Mouse (Mus musculus) heart, adult 11 months (tissue): ENCODE data around the gene Armc5.

Experiments used
- DNase-seq: peaks from one replicate; pipeline ENCODE4 v3.0.0; 2022

Armc5 gene

DNA sequence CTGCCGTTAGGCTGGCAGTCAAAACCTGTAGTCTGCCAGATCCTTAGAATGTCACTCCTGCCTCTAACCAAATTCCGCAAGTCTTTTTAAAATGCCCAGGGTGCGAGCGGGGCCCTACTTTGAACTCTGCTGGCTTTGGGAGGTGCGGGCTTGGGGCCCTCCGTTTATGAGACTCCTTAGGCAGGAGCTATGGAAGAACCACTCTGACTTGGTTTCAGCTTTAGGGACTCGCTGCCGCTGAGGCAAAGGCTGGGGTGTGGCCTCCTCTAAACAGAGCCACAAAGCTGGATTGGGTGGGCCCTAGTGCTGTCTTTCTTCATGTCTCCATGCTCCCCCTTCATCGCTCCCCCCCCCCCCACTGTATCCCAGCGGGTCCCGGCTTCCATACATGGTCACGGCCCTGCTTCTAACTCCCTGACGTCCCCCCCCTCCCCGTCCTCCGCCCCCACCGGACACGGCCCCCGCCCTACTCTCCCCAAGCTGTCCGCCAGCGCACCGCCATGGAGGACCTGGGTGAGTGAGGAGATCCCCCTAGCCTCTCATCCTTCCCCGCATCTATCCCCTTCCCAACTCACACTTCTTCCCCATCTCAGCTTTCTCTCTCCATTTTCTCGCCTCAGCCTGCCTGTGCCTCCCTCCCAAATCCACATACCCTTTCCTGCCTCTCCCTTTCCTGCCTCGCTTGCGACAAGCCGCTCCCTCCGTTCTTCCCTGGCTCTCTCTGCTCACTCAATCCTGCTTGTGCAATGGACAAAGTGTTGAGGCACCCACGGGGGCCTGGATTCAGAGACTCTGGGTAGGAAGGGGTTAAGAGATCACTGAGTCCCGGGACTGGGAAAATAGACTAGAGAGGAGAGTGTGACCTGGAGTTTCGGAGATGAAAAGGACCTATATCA lies 9.6 kb downstream of the Armc5 start, which contains the start of gene Tgfb1i1:
TSS of gene Tgfb1i1 (plus strand) at position 317 of the 896 bp plus-strand sequence.
- peak; percentile 98 for DNase-seq

- DNase-seq = peak; percentile 98
Observed at GRCm38 (mm10) chr7:128247443-128247842, 10.3 kb downstream of the Armc5 start.

DNA sequence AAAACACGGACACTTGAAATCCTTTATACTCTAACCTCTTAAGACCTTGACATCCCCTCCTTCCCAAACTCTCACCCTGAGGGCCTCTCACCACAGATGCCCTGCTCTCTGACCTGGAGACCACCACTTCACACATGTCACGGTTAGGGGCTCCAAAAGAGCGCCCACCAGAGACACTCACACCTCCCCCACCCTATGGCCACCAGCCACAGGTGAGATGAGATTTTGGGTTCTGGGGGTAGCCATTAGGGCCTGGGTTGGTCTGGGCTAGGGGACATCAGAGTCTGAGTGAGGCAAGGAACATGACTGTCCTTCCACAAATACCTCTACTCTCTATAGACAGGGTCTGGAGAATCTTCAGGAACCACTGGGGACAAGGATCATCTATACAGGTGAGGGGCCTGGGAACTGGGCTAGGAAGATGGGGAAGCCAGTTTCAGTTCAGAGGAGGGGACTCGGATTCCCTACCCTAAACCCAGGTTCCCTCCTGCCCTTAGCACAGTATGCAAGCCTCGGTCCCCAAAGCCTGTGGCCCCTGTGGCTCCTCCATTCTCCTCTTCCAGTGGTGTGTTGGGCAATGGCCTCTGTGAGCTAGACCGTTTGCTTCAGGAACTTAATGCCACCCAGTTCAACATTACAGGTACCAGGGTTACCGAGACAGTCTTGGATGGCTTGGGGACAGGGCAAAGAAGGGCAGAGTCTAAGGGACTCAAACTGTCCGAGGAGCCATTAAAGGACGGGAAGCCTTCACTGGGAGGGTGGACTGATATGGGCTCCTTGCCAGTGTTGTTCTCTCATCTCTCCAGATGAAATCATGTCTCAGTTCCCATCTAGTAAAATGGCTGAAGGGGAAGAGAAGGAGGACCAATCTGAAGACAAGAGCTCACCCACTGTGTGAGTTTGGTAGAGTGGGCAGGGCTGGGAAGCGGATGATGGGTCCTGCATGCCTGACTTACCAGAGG lies 11.2 kb downstream of the Armc5 start:
- peak; percentile 92 for DNase-seq

GRCm38 (mm10) chr7:128249998-128250397 lies 12.9 kb downstream of the Armc5 start:
- peak; percentile 73 for DNase-seq

GRCm38 (mm10) chr7:128251946-128252345 lies 14.8 kb downstream of the Armc5 start:
- peak; percentile 87 for DNase-seq

DNA sequence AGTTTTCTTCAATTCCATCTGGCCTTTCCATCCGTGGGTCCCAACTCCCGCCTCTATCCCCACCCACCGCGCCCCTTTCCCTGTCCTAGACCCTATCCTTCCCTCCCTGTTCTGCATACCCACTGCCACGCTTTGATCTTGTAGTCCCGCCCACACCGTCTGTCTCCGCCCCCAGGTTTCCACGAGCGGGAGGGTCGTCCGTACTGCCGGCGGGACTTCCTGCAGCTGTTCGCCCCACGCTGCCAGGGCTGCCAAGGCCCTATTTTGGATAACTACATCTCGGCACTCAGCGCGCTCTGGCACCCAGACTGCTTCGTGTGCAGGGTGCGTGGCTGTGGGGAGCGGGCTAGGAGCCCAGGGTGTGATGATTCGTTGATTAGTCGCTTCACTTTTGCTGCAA lies 15.5 kb downstream of the Armc5 start:
- peak; percentile 82 for DNase-seq

DNA sequence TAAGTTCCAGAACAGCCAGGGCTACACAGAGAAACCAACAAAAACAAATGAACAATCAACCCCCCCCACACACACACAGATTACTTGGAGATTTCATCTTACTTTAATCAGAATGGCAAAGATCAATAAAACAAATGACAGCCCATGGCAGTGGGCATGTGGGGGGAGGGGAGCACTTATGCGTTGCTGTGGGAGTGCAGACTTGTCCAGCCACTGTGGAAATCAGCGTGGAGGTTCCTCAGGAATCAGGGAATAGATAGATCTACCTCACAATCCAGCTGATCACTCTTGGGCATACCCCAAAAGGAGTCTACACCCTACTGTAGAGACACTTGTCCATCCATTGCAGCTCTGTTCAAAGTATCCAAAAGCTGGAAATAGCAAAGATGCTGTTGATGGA lies 17.8 kb downstream of the Armc5 start:
- no peak for DNase-seq

DNA sequence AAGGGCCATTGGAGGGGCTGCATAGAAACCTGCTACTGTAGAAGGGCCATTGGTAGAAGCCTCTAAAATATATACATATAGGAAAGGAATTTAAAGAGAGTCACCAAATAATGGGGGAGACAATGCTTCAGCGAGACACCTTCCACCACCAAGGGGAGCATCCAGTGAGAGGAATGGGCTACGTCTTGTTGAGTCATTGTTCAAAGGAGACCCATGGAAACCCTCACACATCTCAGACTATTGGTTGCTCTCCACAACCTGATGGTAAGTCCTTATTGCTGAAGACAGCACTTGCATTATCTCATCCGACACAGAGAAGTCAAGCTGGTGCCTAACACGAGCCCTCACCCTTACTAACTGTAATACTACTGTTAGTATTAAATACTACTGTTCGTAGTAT lies 18.6 kb downstream of the Armc5 start:
- no peak for DNase-seq

- DNase-seq = no peak
Observed at GRCm38 (mm10) chr7:128256783-128257334, 19.7 kb downstream of the Armc5 start.

GRCm38 (mm10) chr7:128265411-128265810 lies 28.3 kb downstream of the Armc5 start, which contains the start of gene Slc5a2:
Slc5a2 (plus strand) TSS chr7:128265657.
- DNase-seq = no peak

- DNase-seq = no peak
Observed at GRCm38 (mm10) chr7:128266056-128266455, 28.9 kb downstream of the Armc5 start.

DNA sequence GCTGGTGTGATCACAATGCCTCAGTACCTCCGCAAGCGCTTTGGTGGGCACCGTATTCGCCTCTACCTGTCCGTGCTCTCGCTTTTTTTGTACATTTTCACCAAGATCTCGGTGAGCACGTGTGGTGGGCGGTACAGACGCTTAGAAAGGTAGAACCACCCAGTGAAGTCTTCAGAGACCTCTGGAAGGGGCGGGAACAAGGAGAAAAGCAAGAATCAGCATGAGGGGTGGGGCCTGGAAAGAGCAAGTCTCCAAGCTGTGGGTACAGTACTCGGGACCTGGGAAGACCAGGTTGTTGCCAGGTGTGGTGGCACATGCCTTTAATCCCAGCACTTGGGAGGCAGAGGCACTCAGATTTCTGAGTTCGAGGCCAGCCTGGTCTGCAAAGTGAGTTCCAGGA lies 30.2 kb downstream of the Armc5 start:
- no peak for DNase-seq

GRCm38 (mm10) chr7:128267813-128268212 lies 30.7 kb downstream of the Armc5 start:
- DNase-seq = no peak

- DNase-seq = peak; percentile 91
Observed at GRCm38 (mm10) chr7:128270431-128270850, 33.3 kb downstream of the Armc5 start.

GRCm38 (mm10) chr7:128271496-128271895 lies 34.4 kb downstream of the Armc5 start:
- no peak for DNase-seq

DNA sequence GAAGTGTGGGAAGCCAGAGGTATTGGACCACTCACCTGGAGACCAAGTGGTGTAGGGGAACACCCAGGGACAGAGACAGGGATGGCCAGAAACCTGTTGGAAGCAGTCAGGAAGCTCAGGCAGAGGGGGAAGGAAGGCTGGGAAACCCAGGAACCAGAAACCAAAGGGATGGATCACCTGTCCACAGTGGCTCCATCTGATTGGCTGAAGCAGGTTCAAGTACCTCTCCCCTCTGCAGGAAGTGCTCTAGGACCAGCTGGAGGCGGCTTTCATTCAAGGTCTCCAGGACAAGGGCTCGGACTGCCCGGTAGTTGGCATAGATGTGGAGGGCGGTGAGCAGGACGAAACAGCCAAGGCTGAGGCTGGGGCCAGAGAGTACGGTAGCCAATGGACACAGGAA lies 38.9 kb downstream of the Armc5 start:
- no peak for DNase-seq

DNA sequence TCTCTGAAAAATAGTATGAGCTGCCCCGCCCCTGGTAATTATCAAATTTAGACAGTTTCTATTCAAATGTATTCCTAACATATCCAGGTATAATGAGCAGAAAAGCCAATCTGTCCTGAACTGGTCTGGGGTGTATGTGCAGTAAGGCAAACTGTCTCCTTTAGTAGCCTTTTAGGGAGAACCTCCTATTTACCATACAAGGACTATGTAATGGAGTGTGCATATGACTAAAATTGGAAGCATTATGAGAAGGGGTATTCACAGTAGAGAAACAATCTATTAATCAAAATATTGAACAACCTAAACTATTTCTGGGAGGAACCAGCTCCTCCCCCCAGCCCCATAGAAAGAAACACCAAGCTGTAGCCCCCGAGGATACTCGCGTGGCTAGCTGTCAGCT lies 42.6 kb downstream of the Armc5 start:
- DNase-seq = no peak

GRCm38 (mm10) chr7:128281765-128282164 lies 44.6 kb downstream of the Armc5 start:
- no peak for DNase-seq

- DNase-seq = no peak
Observed at GRCm38 (mm10) chr7:128282532-128283244, 45.5 kb downstream of the Armc5 start.

- DNase-seq = no peak
Observed at GRCm38 (mm10) chr7:128284047-128284446, 46.9 kb downstream of the Armc5 start.

DNA sequence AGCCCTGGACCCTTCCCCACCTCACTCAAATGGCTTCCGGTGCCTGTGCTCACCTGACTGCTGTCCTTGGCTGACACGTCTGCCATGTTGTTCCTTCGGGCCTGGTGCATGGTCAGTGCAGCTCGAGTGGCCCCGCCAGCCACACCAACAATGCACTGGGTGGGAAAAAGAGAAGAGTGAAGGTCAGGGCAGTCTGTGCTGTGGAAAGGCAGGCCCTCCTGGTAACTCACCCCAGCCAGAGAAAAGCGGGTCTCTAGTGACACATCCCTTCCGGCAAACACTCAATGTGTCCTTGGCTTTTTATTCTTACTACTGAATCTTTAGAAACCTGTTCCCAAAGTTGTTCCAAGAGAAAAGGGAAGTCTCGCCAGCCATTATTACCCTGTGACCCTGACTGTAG lies 47.9 kb downstream of the Armc5 start:
- no peak for DNase-seq

GRCm38 (mm10) chr7:128288923-128289544 lies 51.9 kb downstream of the Armc5 start:
- no peak for DNase-seq
